17 mouse cellular contexts compared by ENCODE assay signal in the genomic region with DNA sequence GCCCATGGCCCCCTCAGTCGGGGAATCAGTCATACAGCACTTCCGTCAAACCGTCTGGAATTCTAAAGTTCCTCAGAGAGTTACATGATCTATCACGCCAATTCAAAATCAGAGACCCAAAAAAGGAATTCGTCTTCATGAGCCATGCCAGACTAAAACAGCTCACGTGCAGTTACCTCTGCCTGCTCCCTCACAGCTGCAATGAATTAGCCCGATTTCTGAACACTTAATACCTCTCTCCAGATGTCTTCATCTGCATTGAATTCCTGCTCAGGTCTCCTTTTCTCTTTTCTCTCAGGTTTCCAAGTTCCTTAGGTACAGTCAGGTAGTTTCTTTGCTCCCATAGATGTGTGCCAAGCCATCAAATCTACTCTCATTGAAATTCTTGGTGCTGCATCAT.
"Had no signal": no experiment of that assay in that cellular context is flagged by ENCODE, and none has a peak within 500 bp of the region (broad histone marks: within the 10 kb centered on the region; RNA-seq: fewer than 3 reads in every experiment).

No protein-coding gene starts in this region.

- H3K4me2 ChIP-seq: limb, embryonic 15.5 days; liver, embryonic 12.5 days; lung, embryonic 15.5 days; neural tube, embryonic 13.5 days; stomach, embryonic 15.5 days had no signal

- H3K4me3 ChIP-seq: limb, embryonic 15.5 days; liver, embryonic 12.5 days; lung, embryonic 15.5 days; midbrain, embryonic 10.5 days; neural tube, embryonic 13.5 days; stomach, embryonic 15.5 days had no signal

- H3K9ac ChIP-seq: limb, embryonic 15.5 days; liver, embryonic 12.5 days; lung, embryonic 15.5 days; neural tube, embryonic 13.5 days; stomach, embryonic 15.5 days had no signal

- H3K36me3 ChIP-seq: limb, embryonic 15.5 days; liver, embryonic 12.5 days; lung, embryonic 15.5 days; midbrain, embryonic 10.5 days; neural tube, embryonic 13.5 days; stomach, embryonic 15.5 days had no signal

- ATAC-seq: liver, embryonic 12.5 days; midbrain, embryonic 16.5 days had no signal

- H3K4me1 ChIP-seq: limb, embryonic 15.5 days; liver, embryonic 12.5 days; lung, embryonic 15.5 days; neural tube, embryonic 13.5 days; stomach, embryonic 15.5 days had no signal

- H3K9me3 ChIP-seq: limb, embryonic 15.5 days; liver, embryonic 12.5 days; lung, embryonic 15.5 days; midbrain, embryonic 10.5 days; neural tube, embryonic 13.5 days; stomach, embryonic 15.5 days had no signal

- DNase-seq: kidney, adult 11 months; kidney, adult 9 months; kidney, postnatal 36 days; layer of hippocampus, postnatal 36 days; retina, postnatal 1 day; right cerebral cortex, postnatal 4 days; spleen, adult 18-20 months; thymus, adult 2 months; thymus, postnatal 25 days had no signal

- H3K27ac ChIP-seq: kidney, postnatal 0 days; limb, embryonic 15.5 days; liver, embryonic 12.5 days; lung, embryonic 15.5 days; midbrain, embryonic 10.5 days; neural tube, embryonic 13.5 days; stomach, embryonic 15.5 days had no signal

- H3K27me3 ChIP-seq: limb, embryonic 15.5 days; liver, embryonic 12.5 days; lung, embryonic 15.5 days; neural tube, embryonic 13.5 days; stomach, embryonic 15.5 days had no signal
